Mouse (Mus musculus): Measurements from ENCODE around the gene Gm6370. TPM values are rescaled to one million over a fixed set of nuclear protein-coding genes. Genes with fewer than 3 reads are reported as not detected.
"Not testable (repeated sequence)": the region's sequence is repeated elsewhere in the genome, so short reads cannot be mapped to it uniquely, and the experiment has no call there.

The Gm6370 gene
- total and polyA plus RNA-seq, 3 experiments, result not detected

DNA sequence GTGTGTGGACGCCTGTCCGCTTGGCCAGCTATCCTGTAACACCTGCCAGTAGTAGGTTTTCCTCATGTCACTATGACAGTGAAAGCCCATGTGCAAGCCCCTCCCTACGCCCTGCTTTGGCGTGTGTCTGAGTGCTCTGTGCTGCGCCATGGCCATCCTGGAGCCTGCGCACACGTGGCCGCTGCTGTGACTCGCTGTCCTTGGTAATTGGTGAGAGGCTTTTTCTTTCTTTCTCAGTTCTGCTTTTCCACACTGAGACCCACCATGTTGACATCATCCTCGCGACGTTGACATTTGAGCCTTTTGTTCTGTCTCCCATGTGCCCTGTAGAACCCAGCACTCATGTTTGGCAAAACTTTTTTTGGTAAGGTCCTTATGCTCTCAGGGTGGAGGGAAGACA is 19.3 kb upstream of the Gm6370 start:
- no peaks in the 10 kb centered on the region for H3K79me2 ChIP-seq (ENCODE audit: control insufficient read depth, insufficient read depth, low read length, poor library complexity)
- no peaks in the 10 kb centered on the region for H3K4me1 ChIP-seq (ENCODE audit: control insufficient read depth in 1 of 2, insufficient read depth in 2 of 2, low read length in 2 of 2)
- TF ChIP-seq MXI1 (IDR thresholded peaks at IDR 0.05; ENCODE audit: low read depth, low read length) (no peak), USF2 (IDR thresholded peaks at IDR 0.05; ENCODE audit: borderline replicate concordance in 1 of 2, insufficient read depth in 1 of 2, low read depth in 1 of 2, low read length in 2 of 2) (no peak), POLR2AphosphoS5 (IDR thresholded peaks at IDR 0.05; ENCODE audit: borderline replicate concordance, low read depth, low read length) (no peak), RCOR1 (IDR thresholded peaks at IDR 0.05; ENCODE audit: low read depth, low read length) (no peak), MYB (IDR thresholded peaks at IDR 0.05; ENCODE audit: low read depth, low read length) (no peak), TCF12 (IDR thresholded peaks at IDR 0.05; ENCODE audit: low read depth, low read length) (no peak), ELF1 (IDR thresholded peaks at IDR 0.05; ENCODE audit: low read depth, low read length) (no peak), MAX (IDR thresholded peaks at IDR 0.05; ENCODE audit: low read length) (no peak), POLR2A (IDR thresholded peaks at IDR 0.05; ENCODE audit: control insufficient read depth in 1 of 2, insufficient read depth in 1 of 2, low read depth in 1 of 2, low read length in 2 of 2, poor library complexity in 1 of 2) (no peak), CHD1 (IDR thresholded peaks at IDR 0.05; ENCODE audit: low read depth, low read length) (no peak), ZNF384 (IDR thresholded peaks at IDR 0.05; ENCODE audit: low read depth, low read length) (no peak), CTCF (IDR thresholded peaks at IDR 0.05 in 2 of 3, conservative IDR thresholded peaks at IDR 0.05 in 1 of 3; ENCODE audit: control insufficient read depth in 1 of 3, insufficient read depth in 1 of 3, low read depth in 2 of 3, low read length in 3 of 3, poor library complexity in 1 of 3, severe bottlenecking in 1 of 3) (no peak), ZMIZ1 (IDR thresholded peaks at IDR 0.05; ENCODE audit: low read depth, low read length) (no peak), MAZ (IDR thresholded peaks at IDR 0.05; ENCODE audit: low read depth, low read length) (no peak), NELFE (IDR thresholded peaks at IDR 0.05; ENCODE audit: low read depth, low read length) (no peak), CHD2 (IDR thresholded peaks at IDR 0.05; ENCODE audit: low read length) (no peak), KAT2A (conservative IDR thresholded peaks at IDR 0.05; ENCODE audit: low read depth, low read length) (no peak), JUND (IDR thresholded peaks at IDR 0.05; ENCODE audit: low read depth, low read length) (no peak), MEF2A (IDR thresholded peaks at IDR 0.05; ENCODE audit: extremely low read depth, insufficient replicate concordance, low read depth, low read length, poor library complexity, severe bottlenecking) (no peak), UBTF (IDR thresholded peaks at IDR 0.05; ENCODE audit: borderline replicate concordance, insufficient read depth, low read depth, low read length) (no peak)
- H3K36me3 ChIP-seq (ENCODE audit: control insufficient read depth in 1 of 2, insufficient read depth in 2 of 2, low read length in 2 of 2), result no peaks in the 10 kb centered on the region
- no peak overlapping the region for H3K27ac ChIP-seq (ENCODE audit: control insufficient read depth, low read depth, low read length)
- H3K9me3 ChIP-seq (replicated peaks; ENCODE audit: insufficient read depth, low read length), result no peaks in the 10 kb centered on the region
- no peak overlapping the region for H3K4me3 ChIP-seq (ENCODE audit: control insufficient read depth in 1 of 2, insufficient read depth in 1 of 2, low read depth in 2 of 2, low read length in 2 of 2)
- no peak overlapping the region for H3K9ac ChIP-seq (ENCODE audit: control insufficient read depth, low read depth, low read length, poor library complexity, severe bottlenecking)
- DNase-seq (ENCODE audit: low read depth, low spot score), result no peak
- no peaks in the 10 kb centered on the region for H3K27me3 ChIP-seq (ENCODE audit: control insufficient read depth in 1 of 2, insufficient read depth in 2 of 2, low read length in 2 of 2)

DNA sequence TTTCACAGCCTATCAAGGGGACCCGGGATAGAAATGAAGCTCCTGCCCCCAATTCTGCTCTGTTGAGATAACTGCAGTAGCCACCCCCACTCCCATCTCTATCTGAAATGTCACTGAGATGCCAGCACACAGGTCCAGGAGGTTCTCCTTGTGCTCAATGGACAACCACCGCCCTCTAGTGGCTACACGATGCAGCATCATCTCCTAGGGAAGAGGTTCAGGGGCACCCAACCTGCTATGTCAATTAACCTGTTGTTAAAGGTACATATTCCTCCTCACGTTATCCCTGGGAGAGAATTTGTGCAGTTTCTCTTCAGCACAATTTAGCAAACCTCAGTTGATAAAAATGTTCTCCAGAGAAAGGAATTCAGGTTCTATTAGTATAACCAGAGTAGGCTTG is 11.6 kb upstream of the Gm6370 start:
- not testable (repeated sequence) for H3K27me3 ChIP-seq (ENCODE audit: control insufficient read depth in 1 of 2, insufficient read depth in 2 of 2, low read length in 2 of 2); H3K9ac ChIP-seq (ENCODE audit: control insufficient read depth, low read depth, low read length, poor library complexity, severe bottlenecking); H3K27ac ChIP-seq (ENCODE audit: control insufficient read depth, low read depth, low read length); H3K9me3 ChIP-seq (replicated peaks; ENCODE audit: insufficient read depth, low read length); H3K4me1 ChIP-seq (ENCODE audit: control insufficient read depth in 1 of 2, insufficient read depth in 2 of 2, low read length in 2 of 2); H3K36me3 ChIP-seq (ENCODE audit: control insufficient read depth in 1 of 2, insufficient read depth in 2 of 2, low read length in 2 of 2); H3K79me2 ChIP-seq (ENCODE audit: control insufficient read depth, insufficient read depth, low read length, poor library complexity); H3K4me3 ChIP-seq (ENCODE audit: control insufficient read depth in 1 of 2, insufficient read depth in 1 of 2, low read depth in 2 of 2, low read length in 2 of 2)
- DNase-seq (ENCODE audit: low read depth, low spot score), result peak; percentile 31
- TF ChIP-seq RAD21 (IDR thresholded peaks at IDR 0.05; ENCODE audit: low read depth, low read length), result peak; percentile 49
- TF ChIP-seq ZC3H11A (IDR thresholded peaks at IDR 0.05; ENCODE audit: low read depth, low read length), result peak; percentile 23; the same call in 1 of the 2 replicates
- peak; percentile 64 for TF ChIP-seq SMC3 (IDR thresholded peaks at IDR 0.05; ENCODE audit: low read depth, low read length)
- peak; percentile 28 to 59 (median 51); a peak in 5 of 6 replicates for TF ChIP-seq CTCF (IDR thresholded peaks at IDR 0.05 in 2 of 3, conservative IDR thresholded peaks at IDR 0.05 in 1 of 3; ENCODE audit: control insufficient read depth in 1 of 3, insufficient read depth in 1 of 3, low read depth in 2 of 3, low read length in 3 of 3, poor library complexity in 1 of 3, severe bottlenecking in 1 of 3)

DNA sequence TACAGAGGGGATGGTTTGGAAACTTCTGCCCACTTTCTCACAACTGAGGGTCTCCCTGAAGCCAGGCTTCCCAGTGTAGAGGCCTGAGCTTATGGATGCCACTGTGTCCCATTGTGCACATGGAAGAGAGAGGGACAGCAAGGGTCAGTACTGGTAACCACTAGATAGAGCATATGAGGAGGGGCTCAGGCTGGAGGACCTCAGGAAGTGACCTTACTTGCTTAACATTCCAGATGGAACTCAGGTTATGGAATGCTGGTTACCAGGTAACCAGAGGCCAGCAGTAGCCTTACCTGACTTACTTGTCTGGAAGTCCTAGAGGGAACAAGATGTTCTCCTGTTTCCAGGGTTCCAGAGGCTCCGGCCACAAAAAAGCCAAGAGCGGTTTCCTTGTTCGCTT is 9.5 kb upstream of the Gm6370 start, which contains the start of gene Gm6408:
TSS of gene Gm6408 (plus strand) at position 301 of the 400 bp plus-strand sequence.
- DNase-seq (ENCODE audit: low read depth, low spot score); H3K36me3 ChIP-seq (ENCODE audit: control insufficient read depth in 1 of 2, insufficient read depth in 2 of 2, low read length in 2 of 2); H3K9me3 ChIP-seq (replicated peaks; ENCODE audit: insufficient read depth, low read length); H3K4me3 ChIP-seq (ENCODE audit: control insufficient read depth in 1 of 2, insufficient read depth in 1 of 2, low read depth in 2 of 2, low read length in 2 of 2); H3K9ac ChIP-seq (ENCODE audit: control insufficient read depth, low read depth, low read length, poor library complexity, severe bottlenecking); H3K79me2 ChIP-seq (ENCODE audit: control insufficient read depth, insufficient read depth, low read length, poor library complexity); H3K4me1 ChIP-seq (ENCODE audit: control insufficient read depth in 1 of 2, insufficient read depth in 2 of 2, low read length in 2 of 2); H3K27ac ChIP-seq (ENCODE audit: control insufficient read depth, low read depth, low read length); H3K27me3 ChIP-seq (ENCODE audit: control insufficient read depth in 1 of 2, insufficient read depth in 2 of 2, low read length in 2 of 2): not testable (repeated sequence)

Measured in MEL (cell line).